Mouse (Mus musculus): ENCODE data around the gene Olfr24. TPM values are rescaled to one million over a fixed set of nuclear protein-coding genes. Genes with fewer than 3 reads are reported as not detected.
"Not testable (repeated sequence)": the region's sequence is repeated elsewhere in the genome, so short reads cannot be mapped to it uniquely, and the experiment has no call there.

Gene Olfr24
- total RNA-seq (2021) = not detected
- long read RNA-seq, experiment 1 = 0 reads
- long read RNA-seq, experiment 2 = 0 reads

DNA sequence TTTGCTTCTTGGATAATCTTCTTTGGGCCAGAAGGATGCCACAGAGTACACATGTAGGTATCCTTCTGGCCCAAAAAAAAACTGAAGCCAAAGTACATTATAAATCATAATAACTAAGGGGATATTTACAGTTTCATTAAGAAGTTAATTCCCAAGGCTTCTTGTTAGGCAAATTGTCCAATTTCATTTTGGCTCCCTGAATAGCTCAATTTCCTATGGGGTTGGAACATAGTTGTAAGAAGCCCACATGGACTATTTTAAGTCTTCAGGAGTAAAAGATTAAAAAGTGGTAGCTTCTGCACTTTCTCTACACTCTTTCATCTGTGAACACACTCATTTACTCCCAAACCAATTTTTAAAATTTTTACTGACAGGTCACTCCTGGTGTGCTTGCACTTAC lies at the start of gene Olfr24:
Gene Olfr24, minus strand, starts transcription at position 101 of the 400 bp plus-strand sequence.
- DNase-seq = no peak

DNA sequence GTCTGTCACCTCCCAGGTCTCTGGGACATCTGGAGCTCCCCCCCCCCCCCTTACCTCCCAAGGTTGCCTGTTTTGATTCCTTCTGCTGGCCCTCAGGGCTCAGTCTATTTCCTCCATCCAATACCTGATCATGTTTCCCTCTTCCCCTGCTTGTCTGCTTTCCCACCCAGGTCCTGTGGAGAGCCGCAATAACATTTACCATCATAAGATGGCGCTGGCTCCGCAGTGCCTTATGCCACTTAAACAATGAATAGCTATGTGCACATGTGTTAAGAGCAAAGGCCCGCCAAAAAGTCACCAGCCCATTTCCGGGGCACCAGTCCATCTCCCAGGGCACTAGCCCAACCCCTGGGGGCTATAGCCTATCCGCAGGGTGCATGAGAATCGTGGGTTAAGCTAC lies 21.5 kb upstream of the Olfr24 start:
- no peak for DNase-seq

DNA sequence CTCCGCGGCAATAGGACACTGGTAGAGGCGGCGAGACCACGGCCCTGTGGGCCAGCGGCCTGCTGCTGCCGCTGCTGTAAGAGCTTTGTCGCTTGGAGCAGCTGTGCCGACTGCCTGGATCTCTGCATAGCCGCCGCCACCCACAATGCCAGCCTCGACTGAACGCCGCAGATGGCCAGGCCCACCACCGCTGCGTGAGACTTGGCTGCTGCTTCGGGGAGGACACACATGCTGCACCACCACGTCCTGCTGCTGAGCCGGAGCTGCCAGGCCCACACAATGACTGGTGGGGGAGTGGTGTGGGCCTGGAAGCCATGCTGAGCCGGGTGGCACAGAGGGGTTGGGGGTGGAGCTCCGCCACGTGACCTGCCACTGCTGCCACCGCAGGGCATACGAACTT lies 15.7 kb upstream of the Olfr24 start:
- no peak for DNase-seq

DNA sequence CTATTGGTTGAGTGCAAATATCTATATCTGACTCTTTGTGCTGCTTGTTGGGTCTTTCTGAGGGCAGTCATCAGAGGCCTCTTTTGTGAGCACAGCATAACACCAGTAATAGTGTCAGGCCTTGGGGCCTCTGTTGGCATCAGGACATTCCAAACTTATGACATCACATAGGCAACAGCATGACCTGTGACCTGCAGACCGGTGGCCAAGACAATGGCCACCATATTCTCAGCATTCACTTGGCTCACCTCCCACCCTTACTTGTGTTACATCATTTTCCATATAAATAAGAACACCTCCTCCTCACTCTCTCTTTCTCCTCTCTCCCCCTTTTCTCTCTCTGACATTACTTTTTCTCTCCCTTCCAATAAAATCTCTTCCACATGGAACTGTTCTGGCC lies 15.2 kb upstream of the Olfr24 start:
- no peak for DNase-seq

DNA sequence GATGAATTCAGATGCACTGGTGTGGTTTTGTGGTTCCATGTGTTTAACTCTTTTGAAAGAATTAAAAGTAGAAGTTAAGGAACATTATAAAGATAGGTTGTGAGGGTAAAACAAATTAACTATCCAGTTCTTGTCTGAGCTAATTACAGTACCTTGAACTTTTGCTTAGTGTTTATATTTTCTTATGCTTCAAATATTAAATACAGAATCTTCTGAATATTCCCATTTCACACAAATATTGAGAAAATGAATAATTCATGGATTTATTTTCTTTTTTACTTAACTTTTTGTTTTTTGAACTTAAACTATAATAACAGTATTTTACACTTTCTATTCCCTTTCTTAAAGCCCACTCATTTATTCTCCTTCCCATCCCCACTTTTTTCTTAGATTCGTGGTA lies 8.2 kb downstream of the Olfr24 start:
- DNase-seq = no peak

DNA sequence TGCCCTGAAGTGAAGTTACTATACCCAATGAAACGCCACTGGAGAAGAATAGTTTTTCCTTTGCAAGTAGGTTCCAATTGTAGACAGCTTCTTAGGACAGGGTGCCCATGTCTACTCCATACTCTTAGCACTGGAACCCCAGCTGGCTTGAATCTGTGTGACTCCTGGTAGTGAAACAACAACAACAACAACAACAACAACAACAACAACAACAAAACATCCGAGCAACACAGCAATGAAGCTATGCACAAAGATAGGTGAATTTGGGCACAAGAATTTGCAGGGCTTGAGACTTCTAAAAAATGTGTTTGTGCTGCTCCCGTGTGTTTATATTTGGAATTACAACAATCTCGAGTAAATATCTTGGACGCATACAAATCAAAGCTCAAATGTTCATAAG lies 19.2 kb downstream of the Olfr24 start:
- DNase-seq = peak in 1 of 2 experiments; percentile 7

DNA sequence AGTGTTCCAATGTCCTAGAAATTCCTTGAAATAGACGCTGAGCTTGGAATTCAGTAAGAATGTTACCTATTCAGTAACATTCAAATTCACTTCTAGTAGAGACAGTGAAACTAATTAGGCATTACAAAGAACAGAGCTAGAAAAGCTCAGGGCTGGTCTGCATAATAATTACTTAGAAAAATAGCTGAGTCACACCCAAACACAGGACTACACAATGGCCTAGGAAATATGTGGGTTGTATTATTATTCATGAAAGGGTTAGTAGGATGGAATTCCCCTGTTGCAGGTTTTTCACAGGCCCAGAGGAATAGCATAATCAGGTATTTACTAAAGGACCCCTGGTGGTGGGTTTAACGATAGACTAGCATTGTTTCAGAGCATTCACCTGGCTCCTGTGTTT lies 29.6 kb downstream of the Olfr24 start:
- not testable (repeated sequence) for DNase-seq

DNA sequence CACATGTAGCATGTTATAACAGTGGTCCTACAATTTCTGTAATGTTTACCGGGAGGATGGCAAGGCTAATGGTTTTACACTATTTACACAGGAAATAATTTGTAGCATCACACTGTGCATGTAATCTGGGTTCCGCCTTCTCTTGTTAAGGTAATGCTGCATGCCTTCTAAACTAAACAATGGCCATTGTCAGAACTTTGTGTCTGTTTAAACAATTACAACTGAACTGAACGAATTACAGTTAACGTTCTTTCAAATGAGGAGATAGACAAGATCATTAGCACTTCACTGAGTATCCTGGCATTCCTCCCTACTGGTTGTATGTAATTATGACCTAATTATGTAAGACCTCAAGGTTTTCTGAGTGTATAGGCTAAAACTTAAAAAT lies 41.1 kb downstream of the Olfr24 start:
- no peak for DNase-seq

DNA sequence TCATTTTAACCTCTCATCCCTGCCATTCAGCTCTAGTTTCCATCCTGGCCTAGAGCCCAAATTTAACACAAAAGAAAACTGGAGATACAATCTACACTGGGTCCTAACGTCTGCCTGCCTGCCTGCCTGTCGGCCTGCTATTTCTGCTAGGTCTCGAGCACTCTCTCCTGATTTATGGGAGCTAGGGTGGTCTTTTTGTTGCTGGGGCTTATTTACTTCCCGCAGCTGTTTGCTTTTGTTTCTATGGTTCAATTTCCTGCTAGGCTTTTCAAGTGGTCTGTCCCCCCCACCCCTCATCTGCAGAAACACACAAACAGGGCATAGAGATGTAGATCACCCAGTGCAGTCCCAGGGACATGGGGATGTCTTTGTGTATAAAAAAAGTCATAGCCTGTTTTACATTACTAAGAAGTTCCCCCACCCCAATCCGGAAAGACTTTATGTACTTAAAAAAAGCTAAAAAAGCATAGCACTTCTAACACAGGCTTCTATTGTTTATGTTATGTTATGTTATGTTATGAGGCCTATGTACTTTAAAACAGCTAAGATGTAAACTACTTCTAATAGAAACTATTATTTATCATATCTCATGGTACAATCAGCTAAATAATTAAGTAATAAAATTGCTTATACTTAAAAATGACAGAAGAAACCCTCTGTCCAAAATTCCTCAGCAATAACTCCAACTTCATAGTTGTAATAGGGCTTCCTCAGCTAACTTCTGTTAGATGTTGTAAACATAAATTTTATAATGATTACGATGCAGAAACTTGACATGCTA lies 41.7 kb downstream of the Olfr24 start:
- DNase-seq = no peak

DNA sequence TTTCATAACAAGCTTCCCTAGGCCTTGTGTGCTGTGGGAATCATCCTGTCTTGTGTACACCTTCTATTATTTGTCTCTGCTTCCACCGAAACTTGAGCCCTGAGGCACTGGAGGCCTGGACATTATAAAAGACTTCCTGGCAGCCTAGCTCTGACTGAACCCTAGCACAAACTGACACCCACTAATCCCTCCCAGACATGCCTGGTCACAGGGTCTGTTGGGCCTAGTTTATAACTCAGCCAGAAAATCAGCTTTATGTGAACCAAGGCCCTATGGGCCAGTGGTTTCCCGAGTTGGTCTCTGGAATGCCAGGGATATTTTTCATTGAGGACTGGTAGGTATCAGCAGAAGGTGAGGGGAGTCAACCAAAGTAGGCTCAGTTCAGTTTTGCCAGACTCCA lies 42.8 kb downstream of the Olfr24 start:
- no peak for DNase-seq

DNA sequence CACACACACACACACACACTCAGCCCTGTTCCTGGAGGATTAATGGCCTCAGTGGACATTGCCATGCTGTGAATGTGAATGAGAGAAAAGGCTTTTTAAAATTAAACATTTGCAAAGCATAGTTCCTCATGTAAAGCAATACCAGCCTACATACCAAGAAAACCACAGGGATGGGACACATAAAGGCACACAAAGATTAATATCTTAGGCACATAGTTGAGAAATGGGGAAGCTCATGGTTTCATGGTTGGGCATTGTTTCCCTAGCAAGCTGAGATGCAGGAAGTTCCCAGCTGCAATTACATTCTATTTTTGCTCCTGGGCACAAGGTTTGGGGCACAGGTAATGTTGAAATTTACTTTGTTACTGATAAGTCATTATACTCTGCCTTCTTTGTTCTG lies 58.2 kb downstream of the Olfr24 start:
- no peak for DNase-seq

Other genes with a start within 250 kb of the Olfr24 start
- gene Muc16, start 89.5 kb downstream of the Olfr24 start, total RNA-seq (2021) = 10 to 100 TPM in 1 of 2 experiments, 1 to 10 TPM in 1; 5.2 to 10.9 TPM
- not detected for gene Olfr828, start 55.5 kb upstream of the Olfr24 start, total RNA-seq (2021)
- gene Olfr829, start 90.9 kb upstream of the Olfr24 start, total RNA-seq (2021) = not detected
- not detected for gene Olfr830, start 110.7 kb upstream of the Olfr24 start, total RNA-seq (2021)
- not detected for gene Olfr832, start 173.1 kb upstream of the Olfr24 start, total RNA-seq (2021)
- not detected for gene Olfr834, start 224.0 kb upstream of the Olfr24 start, total RNA-seq (2021)

Data from heart, adult 18-20 months (tissue).